Mouse (Mus musculus): Measurements from ENCODE around the gene Tmem161b.

- TF ChIP-seq CTCF (IDR thresholded peaks at IDR 0.05; ENCODE audit: low read depth, low read length): no peak
- no peak for TF ChIP-seq GATA1 (IDR thresholded peaks at IDR 0.05; ENCODE audit: borderline replicate concordance, low read length)
- no peak for TF ChIP-seq POLR2AphosphoS5 (IDR thresholded peaks at IDR 0.05; ENCODE audit: insufficient replicate concordance, low read depth, low read length)
Measured at GRCm38 (mm10) chr13:84299445-84300053, 77.5 kb downstream of the Tmem161b start.
